Mouse (Mus musculus) megakaryocyte, adult 5-6 weeks (primary cell): Measurements from ENCODE around the gene Edf1. TPM values are rescaled to one million over a fixed set of nuclear protein-coding genes. Genes with fewer than 3 reads are reported as not detected.

Experiments
- ATAC-seq: 2 replicates; pipeline ENCODE4 v1.8.0; 2016; ENCODE audit warnings: mild to moderate bottlenecking, inconsistent platforms; ENCODE audit not compliant: poor library complexity, severe bottlenecking
- total RNA-seq, 2 experiments: library from RNA; stranded (forward) in 1 of 2; stranded (reverse) in 1 of 2; fragments of 153-499, 151-499 nt in 1 of 2; fragments of 221-1000, 200-1000 nt in 1 of 2; gene quantifications; 2 replicates each; pipeline versions ENCODE4 v1.2.3 to v1.2.4; 2015 to 2017

Gene Edf1
- total RNA-seq, 2 experiments from 2014 or later = 133 to 171 TPM

DNA sequence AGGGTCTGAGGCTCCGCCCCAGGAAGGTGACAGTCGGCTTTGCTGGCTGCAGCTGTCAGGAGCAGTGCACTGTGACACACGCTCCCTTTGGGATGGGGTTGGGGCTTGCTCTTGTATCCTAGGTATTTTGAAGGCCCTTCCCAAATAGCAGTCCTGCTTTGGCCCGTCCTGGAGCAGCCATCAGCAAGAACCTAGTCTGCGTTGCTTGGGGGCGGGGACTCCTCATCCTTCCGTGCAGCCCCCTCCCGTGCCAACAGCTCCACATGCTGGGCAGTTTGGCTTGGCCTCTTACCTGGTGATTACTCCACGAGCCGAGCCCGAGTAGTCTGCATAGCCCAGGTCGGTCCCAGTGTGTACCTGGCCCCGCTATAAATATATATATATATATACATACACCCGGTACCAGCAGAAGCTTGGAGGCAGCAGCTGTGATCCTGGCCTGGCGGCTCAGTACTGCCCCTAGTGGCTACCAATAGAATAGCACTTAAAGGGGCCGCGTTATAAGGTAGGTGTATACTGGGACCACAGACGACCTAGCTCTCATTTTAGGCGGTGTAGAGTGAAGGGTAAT lies 23.7 kb downstream of the Edf1 start, which contains the start of gene Ajm1:
TSS of gene Ajm1 (minus strand) at position 464 of the 571 bp plus-strand sequence.
- ATAC-seq = peak; percentile 82

DNA sequence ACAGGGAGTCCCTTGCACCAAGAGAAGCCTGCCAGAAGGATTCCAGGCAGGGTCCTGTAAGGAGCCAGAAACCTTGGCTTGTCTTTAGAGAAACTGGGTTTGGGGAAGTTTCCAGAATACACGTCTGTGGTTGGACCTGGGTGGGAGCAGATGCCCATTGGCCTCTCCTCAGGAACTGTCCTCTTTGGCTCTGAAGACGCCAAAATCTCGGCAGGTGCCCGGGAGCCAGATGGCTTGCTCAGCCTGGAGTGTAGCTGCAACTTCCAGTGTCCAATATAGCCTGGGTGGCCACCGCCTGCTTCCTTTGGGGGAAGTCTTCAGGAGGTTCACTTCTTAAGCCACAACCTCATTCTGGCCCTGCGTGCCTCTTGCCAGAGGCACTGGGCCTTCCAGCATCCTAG lies 24.3 kb downstream of the Edf1 start:
- ATAC-seq = peak; percentile 41

DNA sequence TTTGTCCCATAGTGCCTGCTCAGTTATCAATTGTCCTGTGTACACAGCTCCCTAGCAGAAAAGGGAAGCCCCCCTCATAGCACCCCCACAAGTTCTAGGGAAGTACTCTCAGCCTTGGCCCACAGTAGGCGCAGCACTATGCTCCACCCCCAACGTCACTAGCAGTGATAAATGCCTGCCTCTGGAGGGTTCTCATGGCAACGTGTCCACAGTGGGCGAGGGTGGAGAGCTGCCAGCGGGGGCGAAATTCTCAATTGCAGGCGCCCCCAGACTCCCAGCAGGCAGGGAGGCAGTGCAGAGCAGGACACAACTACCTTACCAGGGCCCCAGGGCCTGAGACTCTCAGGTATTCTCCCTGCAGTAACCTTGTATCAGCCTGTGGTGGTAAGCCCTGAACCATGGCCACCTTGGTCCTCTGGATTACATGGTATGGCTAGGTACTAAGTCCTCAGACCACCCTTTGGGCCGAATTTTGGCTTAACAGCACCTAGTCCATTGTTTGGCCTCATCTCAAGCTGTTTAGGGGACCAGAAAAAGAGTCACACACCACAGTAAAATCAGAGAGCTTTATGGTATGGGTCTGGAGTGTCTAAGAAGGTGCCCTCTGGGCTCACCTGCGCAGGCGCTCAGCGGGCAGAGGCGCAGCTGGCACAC lies 24.9 kb downstream of the Edf1 start:
- 0 out of 2 replicates have a peak, but pooled peaks have one; percentile 16 for ATAC-seq

DNA sequence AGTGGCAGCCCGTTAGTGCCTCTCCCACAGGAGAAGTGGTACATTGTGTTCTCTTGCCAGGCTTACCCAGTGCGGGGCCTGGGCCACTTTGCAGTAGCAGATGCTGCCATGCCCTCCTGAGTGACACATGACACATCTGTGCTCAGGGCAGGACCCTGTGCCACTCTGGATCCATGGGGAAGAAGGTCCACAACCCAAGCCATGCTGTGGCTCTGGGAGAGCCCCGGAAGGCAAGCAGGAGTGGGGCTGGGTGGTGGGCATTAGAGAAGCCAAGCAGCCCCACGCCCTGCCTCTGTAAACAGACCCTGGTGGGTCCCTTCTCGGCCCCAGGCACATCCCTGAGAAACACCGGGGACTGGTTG lies 25.5 kb downstream of the Edf1 start:
- ATAC-seq = no peak

DNA sequence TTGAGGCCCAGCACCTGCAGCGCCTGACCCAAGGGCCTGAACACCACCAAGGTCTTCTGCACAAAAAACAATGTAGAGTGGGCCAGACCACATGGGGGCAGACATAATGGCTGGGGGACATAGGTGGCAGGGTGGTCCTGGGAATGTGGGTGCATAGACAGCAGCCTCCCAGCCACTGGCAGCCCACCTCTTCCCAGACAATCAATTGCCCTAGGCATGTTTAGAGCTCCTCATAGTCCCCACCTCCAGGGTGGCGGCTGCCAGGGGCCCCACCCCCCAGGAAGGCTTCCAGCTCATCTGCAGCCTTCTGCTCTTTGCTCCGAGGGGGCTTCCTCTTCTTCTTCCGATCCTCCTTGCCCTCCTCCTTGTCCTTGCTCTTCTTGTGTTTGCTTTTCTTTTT lies 25.9 kb downstream of the Edf1 start:
- no peak for ATAC-seq

DNA sequence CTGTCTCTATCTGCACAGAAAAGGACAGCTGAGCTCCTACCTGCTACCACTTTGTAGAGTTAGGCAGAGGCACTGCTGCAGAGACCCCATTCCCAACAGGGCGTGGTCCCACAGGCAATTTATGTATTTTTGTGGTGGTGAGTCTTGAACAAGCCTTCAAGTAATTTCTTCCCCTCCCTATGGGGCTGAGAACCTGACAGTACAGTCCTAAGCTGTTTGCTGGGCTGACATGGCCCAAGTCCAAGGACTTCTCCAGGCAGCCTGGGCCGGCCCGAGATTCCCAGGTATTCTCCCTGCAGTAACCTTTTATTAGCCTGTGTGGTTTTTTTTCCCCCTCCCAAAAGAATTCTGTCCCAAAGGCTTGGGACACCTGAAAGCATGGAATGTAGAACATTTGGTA lies 26.5 kb downstream of the Edf1 start:
- ATAC-seq = no peak

DNA sequence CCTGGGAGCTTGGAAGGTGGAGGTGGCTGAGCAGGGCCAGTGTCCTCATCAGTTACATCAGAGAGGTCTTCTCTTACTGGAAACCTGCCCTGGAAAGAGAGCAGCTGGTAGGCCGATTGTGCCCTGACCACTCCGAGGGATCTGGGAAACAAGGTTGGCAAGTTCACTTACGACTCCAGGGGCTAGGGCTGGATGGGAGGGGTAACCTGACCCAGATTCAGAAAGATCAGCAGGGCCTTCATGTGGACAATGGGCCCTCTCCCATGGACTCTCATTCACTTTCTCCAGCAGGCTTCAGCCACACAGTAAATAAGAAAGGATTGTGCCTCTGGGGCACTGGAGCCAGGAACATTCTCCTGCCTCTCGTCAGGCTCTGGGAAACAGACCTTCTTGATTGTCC lies 27.2 kb downstream of the Edf1 start:
- ATAC-seq = no peak

DNA sequence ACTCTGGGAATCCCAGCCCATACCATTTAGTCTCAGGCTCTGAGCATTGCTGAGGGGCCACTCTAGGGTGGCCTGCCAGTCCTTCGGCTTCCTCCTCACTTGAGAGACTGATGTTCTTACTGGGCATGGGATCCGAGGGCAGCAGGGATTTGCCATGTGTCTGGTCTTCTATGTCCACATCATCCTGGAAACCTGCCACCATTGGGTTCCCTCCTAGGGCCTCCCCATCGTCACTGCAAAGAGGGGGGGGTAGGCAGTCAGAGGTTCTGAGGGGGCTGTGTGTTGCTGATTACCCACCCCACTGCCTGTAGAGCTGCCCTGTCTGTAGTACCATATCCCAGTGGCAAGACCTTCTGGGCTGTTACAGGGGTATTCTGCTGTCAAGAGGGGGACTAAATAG lies 28.0 kb downstream of the Edf1 start:
- no peak for ATAC-seq

DNA sequence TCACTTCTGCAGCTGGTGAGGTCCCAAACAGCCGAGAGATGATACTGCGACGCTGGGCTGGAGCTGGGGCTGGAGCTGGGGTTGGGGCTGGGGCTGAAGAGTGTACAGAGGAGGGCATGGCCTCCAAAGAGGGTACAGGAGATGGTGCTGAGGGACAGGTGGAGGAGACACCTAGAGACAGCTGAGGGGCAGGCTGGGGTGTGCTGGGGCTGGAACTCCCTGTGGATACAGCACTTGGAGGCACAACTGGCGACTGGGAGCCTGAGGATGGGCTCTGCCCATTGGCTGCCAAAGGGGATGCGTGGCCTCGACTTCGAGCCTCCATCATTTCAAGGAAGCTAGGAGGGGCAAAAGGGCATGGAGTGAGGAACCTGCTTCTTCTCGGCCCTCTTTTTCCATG lies 29.6 kb downstream of the Edf1 start:
- ATAC-seq = no peak

DNA sequence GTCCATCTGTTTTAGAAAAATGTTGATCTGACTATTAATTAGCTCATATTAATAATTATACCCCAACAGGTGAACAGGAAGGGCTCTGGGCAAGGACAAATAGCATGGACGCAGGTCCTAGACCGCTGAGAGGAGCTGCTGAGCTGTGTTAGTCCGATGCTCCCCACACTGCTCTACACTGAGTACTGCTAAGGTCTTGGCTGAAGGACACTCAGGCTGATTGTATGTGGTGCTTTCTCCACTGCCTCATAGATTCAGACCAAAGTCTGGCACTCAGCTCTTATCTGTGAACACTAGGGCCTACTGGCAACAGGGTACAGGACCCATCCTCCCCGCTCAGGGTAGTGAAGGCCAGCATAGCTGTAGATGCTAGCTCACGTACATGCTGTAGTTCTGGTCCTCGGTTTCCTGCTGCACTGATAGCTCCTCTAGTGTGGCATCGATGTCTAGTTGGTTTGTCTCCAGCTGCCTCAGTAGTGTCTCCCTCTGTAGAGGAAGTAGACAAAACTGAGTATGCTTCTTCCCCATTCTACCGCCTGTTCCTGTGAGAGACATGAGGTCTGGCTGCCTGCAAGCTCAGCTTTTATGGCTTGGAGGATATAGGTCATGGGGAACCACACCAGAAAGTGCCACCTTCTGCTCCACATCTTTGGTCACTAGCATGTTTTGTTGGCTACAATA lies 30.7 kb downstream of the Edf1 start:
- no peak for ATAC-seq

DNA sequence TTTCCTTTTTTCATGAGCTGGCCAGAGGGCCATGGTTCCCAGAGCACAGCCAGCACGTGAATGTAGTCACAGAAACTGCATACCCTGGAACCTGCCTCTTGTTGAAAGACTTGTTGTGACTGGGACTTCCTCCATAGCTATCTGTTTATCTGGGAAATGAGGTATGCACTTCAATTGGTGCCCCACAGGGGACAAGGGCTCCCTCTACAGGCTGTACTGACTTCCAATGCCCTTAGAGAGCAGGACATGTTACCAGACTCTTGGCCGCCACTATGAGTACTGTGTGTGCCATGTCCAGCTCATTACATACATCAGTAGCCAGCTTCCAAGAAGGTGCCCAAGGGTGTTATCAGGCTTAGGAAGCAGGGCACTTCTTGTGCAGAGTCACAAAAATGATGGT lies 34.2 kb downstream of the Edf1 start:
- 0 out of 2 replicates have a peak, but pooled peaks have one; percentile 51 for ATAC-seq

DNA sequence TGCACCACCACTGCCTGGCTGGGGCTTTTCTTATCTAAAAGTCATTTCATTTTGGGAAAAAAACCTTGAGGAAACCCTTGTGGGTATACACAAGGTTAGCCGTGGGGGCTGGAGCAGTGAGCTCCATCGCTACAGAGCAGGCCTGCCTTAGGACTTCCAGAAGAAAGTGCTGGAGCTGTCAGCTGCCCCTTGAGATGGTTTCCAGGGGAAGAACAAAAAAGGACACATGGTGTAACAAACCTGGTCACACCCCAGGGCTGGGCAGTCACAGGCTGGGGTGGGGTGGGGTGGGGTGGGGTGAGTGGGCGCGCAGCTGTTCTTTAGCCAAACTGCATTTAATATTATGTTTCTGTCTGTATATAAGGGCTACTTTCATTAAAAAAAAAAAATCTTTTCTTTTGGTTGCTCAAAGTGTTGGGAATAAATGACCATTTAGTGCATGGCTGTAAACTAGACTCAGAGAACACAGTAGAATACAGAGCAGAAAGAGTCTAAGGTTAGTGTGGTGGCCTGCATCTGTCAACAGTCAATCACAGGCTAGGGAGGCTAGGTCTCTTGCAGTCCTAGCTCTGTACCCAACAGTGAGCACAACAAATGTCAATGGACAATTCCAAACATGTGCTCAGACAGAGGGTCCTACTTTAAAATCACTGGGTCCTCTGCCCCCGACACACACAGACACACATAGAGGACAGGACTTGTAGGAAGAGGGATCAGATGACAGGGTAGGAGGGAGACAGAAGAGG lies 39.3 kb downstream of the Edf1 start:
- no peak for ATAC-seq

DNA sequence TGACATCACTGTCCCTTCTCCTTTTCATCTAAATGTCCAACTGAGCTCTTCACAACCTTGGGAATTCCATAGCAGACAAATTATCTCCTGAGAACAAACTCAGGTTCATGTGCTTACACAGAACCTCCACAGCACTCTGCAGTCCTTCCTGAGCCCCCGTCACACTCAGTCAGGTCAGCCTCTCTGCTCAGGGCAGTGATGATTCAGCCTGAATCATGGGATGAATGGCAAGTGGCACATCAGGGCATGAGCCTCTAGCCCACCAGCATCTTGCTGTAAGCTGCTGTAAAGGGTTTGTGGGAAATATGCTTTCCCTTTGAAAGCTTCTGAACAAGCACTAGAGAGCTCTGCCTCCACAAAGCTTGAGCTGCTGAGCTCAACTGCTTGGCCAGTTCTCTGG lies 41.1 kb downstream of the Edf1 start:
- no peak for ATAC-seq

DNA sequence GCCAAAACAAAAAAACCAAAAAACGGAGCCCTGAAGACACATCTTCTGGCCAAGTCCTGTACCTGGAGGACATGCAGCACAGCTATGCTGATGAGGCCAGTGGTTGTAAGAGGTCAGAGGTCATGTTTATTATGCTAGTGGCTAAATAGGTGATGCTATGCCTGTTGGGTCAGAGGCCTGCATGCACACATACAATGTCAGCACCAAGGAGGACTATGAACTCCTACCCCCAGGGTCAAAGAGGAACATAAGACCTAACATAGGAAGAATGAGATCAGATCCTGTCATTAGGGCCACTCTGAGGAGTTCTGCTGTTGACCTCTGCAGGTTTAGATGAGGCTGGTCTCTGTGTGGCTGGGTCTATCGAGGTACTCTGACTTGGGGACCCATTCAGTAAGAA lies 42.4 kb downstream of the Edf1 start:
- no peak for ATAC-seq

DNA sequence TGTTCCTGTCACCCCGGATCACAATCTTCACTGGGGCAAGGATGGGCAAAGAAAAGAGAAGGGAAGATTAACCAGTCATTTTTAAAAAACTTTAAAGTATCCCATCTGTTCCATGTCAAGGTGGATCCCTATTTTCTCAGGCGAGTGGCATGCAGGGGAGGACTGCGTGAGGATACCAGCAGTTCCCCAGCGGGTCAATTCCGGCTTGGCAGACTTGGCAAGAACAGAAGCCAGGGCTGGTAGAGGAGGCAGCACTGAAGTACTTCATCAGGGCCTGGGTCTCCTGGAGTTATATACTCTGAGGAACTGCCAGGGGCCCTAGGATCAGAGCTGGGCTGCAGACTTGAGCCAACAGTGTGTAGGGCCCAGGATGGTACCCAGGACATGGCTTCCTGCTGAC lies 44.9 kb downstream of the Edf1 start:
- ATAC-seq = no peak

DNA sequence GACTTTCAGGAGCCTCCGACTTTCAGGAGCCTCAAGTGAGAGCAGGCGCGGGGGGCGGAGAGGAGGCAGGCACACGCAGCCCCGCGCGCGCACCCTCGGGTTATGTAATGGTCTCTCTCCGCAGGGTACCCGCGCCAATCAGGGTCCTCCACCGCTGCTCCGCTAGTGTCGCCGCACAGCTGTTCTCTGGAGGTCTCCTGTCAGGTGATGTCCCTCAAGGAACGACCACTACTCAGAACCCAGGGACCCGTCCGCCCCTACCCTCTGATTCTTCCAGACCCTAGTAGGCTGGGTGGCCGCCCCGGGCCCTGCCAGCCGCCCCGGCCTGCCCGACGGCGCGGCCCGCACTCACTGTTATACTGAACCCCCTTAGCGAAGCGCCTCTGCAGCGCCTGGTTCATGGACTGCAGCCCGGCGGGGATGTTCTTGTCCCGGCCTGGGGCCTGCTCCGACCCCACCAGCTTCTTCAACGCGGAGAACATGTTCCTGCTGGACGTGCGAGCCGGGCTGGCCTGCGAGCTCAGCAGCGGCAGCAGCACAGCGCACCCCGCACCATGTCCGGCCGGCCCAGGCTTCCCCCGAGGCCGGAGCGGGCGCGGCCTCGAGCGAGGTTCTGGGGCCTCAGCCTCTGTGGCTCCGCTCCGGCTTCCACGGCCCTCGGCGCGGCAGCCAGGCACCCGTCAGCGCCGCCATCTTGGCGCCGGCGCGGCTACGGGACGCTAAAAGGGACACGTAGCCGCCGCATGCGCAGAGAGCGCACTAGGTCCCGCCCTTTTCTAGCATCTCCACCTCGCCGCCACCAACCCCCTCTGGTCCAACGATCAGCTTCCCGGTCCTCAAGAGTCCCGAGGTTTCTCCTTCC lies 50.3 kb downstream of the Edf1 start, which contains the start of gene Rabl6:
TSS of gene Rabl6 (minus strand) at position 761 of the 862 bp plus-strand sequence.
- ATAC-seq = peak; percentile 96

DNA sequence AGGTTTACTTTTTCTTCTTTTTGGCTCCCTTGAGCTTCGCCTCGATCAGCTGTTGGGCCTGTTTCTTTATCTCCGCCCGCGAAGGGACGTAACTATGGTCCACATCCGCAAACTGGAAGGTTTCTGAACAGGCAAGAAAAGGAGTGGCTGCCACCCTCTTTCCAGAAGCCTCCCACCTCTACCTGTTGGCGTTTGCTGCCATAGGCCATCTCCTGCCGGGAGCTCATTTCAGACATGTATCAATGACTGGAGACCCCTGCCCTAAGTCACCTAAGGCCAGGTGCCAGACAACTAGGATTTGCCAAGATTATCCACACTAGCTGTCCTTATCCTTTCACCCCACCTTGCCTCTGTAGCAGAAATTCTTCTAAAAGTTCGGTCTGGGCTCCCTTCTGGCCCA lies 51.0 kb downstream of the Edf1 start:
- ATAC-seq = peak; percentile 43
